Mouse (Mus musculus) fibroblast of lung, adult 2 months (primary cell): Measurements from ENCODE around the gene Gpx2.
A peak's percentile ranks its signal among the peaks of the same experiment; 100 is the strongest.

Experiments used
- DNase-seq: peaks from one replicate; pipeline ENCODE4 v3.0.0-alpha.2; 2011; ENCODE audit warnings: low read depth

Gpx2 gene

DNA sequence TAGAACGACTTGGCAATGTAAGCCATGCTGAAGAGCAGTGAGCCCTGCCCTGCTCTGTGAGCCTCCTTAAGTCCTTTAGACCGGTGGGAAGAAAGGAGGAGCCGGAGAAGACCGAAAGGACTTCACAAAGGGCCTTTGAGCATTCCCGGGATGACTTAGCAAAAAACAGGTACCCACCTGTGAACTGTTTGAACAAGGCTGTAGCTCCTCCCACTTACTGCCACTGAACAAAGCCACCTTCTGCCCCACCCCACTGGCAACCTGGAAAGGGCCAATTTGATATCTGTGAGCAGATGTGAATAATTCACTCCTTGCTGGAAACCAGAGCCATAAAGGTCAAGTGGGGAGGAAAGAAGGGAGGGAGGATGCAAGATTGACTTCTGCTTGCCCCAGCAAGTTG lies at the start of gene Gpx2:
TSS of gene Gpx2 (minus strand) at position 205 of the 400 bp plus-strand sequence.
- DNase-seq, result no peak

- no peak for DNase-seq
Observed at GRCm38 (mm10) chr12:76844346-76845061, 49.1 kb upstream of the Gpx2 start.

GRCm38 (mm10) chr12:76840081-76840480 lies 44.7 kb upstream of the Gpx2 start:
- no peak for DNase-seq

DNA sequence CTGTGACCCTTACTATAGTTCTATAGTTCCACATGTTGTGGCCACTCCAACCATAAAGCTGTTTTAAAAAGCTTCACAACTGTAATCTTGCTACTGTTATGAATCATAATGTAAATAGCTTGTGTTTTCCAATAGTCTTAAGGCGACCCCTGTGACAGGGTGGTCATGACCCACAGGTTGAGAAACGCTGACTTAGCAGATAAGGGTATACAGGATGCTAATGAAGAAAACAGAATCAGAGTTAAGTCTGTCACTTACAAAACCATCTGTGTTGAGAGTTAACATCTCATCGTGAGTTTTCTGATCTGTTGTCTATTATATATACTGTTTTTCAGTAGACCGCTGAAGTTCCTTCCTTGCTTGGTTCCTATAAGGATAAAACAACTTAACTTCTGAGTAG lies 43.9 kb upstream of the Gpx2 start:
- no peak for DNase-seq

GRCm38 (mm10) chr12:76837844-76838650 lies 42.7 kb upstream of the Gpx2 start:
- DNase-seq, result no peak

- peak; percentile 97 for DNase-seq
Observed at GRCm38 (mm10) chr12:76837101-76837843, 41.9 kb upstream of the Gpx2 start.

DNA sequence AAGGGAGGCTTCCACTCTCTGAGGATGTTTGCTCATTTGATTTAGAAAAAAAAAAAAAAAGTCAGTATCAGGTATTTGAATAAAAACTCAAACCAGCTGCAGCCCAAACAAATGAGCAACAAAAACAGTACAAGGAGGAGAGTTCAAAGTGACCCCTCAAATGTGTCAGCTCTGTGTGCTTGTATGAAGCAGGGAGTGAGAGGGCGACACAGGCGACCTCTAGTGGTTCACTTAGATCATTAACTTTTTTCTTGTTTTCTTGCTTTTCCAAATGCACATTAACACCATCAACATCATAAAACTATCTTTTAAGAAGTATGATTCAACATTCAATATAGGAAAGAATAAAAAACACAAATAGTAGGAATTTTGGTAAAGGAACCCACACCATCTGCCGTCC lies 37.4 kb upstream of the Gpx2 start:
- DNase-seq, result peak; percentile 27

GRCm38 (mm10) chr12:76825283-76825682 lies 29.9 kb upstream of the Gpx2 start:
- DNase-seq, result no peak

- DNase-seq, result no peak
Observed at GRCm38 (mm10) chr12:76822651-76823041, 27.3 kb upstream of the Gpx2 start, which contains the start of gene Rab15. Gene Rab15, minus strand, starts transcription at chr12:76822908.

GRCm38 (mm10) chr12:76822002-76822650 lies 26.8 kb upstream of the Gpx2 start:
- DNase-seq, result no peak

DNA sequence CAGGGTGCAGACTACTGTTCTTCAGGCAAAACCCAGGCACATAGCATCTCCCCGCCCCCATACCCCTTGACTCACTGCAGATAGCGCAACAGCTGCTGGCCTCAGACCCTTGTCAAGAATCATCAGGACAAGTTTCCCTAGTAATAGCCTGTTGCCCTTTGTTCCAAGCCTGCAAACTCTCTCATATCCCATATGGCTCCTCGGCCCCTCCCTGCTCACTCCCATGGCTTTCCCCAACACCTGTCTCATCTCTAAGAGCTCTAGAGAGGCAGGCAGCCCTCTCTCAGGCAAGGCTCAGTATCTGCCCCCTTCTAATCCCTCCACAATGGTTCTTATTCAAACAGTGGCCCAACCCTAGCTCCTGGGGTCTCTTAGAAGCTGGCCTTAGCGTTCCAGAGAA lies 25.3 kb upstream of the Gpx2 start:
- no peak for DNase-seq

GRCm38 (mm10) chr12:76819816-76820215 lies 24.5 kb upstream of the Gpx2 start:
- no peak for DNase-seq

DNA sequence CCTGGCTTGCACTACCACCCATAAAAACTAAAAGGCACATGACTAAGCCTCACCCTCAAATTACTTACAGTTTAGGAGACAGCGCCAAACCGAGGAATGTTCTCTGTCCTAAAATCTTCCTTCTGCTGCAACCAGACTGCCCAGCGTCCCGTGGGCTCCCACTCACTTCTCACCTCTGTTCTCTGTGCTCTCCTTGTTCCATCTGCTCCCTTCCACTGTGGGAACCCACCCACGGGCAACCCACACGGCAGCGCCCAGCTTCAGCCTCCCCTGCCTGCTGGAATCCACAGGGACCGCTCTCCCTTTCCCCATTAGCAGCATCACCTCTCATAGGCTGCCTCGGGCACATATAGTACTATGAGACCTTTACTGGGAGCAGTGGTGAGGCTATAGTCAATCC lies 23.6 kb upstream of the Gpx2 start:
- no peak for DNase-seq

DNA sequence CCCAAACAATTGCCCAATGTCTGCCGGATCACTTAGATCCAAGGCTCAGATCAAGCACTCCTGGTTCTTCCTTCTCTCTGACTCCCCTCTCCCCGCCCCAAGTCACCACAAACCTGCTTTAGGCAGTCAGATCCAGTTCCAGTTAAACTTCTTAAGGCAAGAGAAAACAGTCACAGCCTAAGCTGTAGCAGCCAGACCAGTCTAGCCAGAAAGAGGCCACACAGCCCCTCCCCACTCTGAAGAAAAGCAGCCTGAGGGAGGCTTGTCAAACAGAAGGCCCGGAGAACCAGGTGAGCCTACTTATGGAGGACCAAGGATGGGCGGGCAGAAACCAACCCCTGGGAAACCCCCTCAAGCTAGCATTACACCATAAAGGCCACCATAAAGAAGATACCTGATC lies 22.8 kb upstream of the Gpx2 start:
- DNase-seq, result no peak

- DNase-seq, result no peak
Observed at GRCm38 (mm10) chr12:76817176-76817575, 21.8 kb upstream of the Gpx2 start.

DNA sequence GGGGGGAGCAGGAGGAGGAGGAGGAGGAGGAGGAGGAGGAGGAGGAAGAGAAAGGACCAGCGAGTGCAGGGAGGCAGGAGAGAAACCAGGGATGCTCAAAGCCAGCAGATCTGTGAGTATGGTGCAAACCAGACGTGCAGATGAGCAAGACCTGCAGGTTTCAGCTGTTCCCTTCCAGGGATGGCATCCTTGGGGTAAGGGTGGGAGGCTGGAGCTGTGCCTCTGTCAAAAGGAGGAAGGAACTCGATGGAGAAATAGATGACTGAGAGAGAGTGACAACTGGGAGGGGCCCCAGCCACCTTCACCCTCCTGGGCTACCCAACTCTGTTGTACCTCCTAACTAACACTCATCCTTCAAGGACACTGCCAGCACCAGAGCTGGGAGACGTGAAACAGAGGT lies 21.4 kb upstream of the Gpx2 start:
- no peak for DNase-seq

DNA sequence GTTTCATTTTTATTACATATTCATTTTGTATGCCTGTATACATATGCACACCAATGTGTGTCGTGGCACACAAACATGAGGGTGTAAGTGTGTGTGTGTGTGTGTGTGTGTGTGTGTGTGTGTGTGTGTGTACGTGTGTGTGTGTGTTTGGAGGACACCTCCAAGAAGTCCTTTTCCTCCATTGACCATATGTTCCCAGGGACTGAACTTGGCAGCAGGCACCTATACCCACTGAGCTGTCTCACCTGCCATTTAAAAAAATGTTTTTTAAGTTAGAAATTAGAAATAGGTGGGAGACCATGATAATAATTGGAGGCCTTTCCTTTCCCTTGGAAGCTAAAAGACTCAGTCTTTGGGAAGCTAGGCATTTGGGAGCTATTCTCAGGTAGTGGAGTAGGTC lies 18.8 kb upstream of the Gpx2 start:
- no peak for DNase-seq

- DNase-seq, result no peak
Observed at GRCm38 (mm10) chr12:76813543-76813942, 18.2 kb upstream of the Gpx2 start.

GRCm38 (mm10) chr12:76811006-76811405 lies 15.7 kb upstream of the Gpx2 start:
- no peak for DNase-seq

DNA sequence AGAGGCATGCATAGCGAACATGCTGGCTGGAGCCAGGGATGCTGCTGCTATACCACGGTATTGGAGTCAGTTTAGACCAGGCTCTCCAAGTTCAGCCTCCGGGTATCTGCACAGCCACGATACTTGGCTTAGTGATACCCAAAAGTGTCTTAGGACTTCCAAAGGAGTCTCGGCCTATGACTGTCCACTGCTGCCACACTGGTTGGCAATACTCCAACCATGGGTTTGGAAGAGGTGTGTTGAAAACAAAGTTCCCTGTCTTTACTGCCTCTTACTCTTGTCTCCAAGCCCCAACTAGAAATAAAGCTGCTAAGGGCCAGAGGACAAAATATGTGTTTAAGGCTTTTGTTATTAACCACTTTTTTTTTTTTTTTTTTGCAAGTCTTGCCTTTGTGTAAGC lies 15.1 kb upstream of the Gpx2 start:
- no peak for DNase-seq

DNA sequence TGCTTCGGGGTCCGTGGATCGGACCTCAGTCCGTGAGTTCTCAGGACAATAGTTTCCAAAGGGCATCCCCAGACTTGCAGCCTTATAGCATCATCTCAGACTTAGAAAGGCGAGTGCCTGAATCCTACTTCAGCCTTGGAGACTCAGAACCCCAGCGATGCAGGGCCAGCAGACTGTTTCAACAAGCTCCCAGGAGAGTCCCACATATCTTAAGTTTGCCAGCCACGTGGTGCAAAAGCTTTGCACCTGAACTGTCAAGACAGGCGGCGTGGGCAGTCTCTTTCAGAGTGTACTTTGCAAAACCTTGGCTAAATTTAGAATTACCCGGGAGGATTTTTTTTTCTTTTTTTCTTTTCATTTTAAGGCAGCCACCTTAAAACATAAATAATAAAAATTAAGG lies 12.4 kb upstream of the Gpx2 start:
- no peak for DNase-seq
